Mouse (Mus musculus): ENCODE results near the gene Xirp1.

DNA sequence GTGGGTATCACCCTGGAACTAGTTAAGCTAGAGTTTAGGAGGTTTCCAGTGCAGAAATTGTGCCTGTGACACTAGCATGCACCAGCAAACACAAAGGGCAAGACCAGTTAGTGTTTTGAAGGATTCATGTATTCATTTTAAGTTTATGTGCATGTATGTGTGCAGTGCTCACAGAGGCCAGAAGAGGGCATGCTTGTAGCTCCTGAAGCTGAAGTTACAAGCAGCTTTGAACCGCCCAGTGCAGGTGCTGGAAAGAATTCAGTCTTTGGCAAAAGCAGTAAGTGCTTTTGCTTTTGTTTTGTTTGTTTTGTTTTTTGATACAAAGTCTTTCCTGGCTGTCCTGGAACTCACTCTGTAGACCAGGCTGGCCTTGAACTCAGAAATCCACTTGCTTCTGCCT is 15.6 kb downstream of the Xirp1 start:
- TF ChIP-seq POLR2A (IDR thresholded peaks at IDR 0.05; ENCODE audit: control insufficient read depth, low read depth, low read length) (no peak), CTCF (IDR thresholded peaks at IDR 0.05; ENCODE audit: control insufficient read depth, insufficient read depth, insufficient replicate concordance, low read depth, low read length) (no peak)

Data from testis, adult 2 months (tissue).